Mouse (Mus musculus) gastrocnemius, postnatal 14 days (tissue): Measurements from ENCODE around the gene Prr5. TPM values are rescaled to one million over a fixed set of nuclear protein-coding genes. Genes with fewer than 3 reads are reported as not detected.

Source experiments
- DNase-seq: peaks from one replicate; pipeline ENCODE4 v3.0.0; 2021; ENCODE audit warnings: mixed read lengths
- intact Hi-C: fragments of 180-260 bp; cut with DNase I; formaldehyde crosslinking; loops from one replicate; pipeline ENCODE4 v1.15.1; 2025; ENCODE audit warnings: low total_unique reads
- total RNA-seq, 2 experiments: library from RNA; stranded (reverse); gene quantifications; 2 replicates each; pipeline ENCODE4 v1.2.3; 2021

The Prr5 gene
- total RNA-seq, 2 experiments from 2014 or later = 7.3 to 8.5 TPM

- intact Hi-C loops = no loop called here
- peak; percentile 88 for DNase-seq
Measured at GRCm38 (mm10) chr15:84653979-84654966, 15.1 kb upstream of the Prr5 start.

GRCm38 (mm10) chr15:84654975-84655374 lies 14.4 kb upstream of the Prr5 start:
- intact Hi-C loops = no loop called here
- DNase-seq = no peak

GRCm38 (mm10) chr15:84656689-84657088 lies 12.7 kb upstream of the Prr5 start:
- no peak for DNase-seq
- intact Hi-C loops = no loop called here

- no peak for DNase-seq
- intact Hi-C loops = no loop called here
Measured at GRCm38 (mm10) chr15:84657384-84658064, 11.9 kb upstream of the Prr5 start.

- peak; percentile 69 for DNase-seq
- intact Hi-C loops = no loop called here
Measured at GRCm38 (mm10) chr15:84658655-84659054, 10.8 kb upstream of the Prr5 start.

GRCm38 (mm10) chr15:84659856-84660255 lies 9.6 kb upstream of the Prr5 start:
- DNase-seq = no peak
- intact Hi-C loops = no loop called here

- intact Hi-C loops = no loop called here
- no peak for DNase-seq
Measured at GRCm38 (mm10) chr15:84661274-84661673, 8.1 kb upstream of the Prr5 start.

GRCm38 (mm10) chr15:84662952-84663684 lies 6.3 kb upstream of the Prr5 start:
- peak; percentile 79 for DNase-seq
- intact Hi-C loops = no loop called here

GRCm38 (mm10) chr15:84663685-84664060 lies 5.7 kb upstream of the Prr5 start:
- no peak for DNase-seq
- intact Hi-C loops = no loop called here

- intact Hi-C loops = loop anchor here (5.0 kb wide), 1 partner anchor 38 kb away; no protein-coding TSS in a partner anchor
Measured at GRCm38 (mm10) chr15:84664542-84665460, 4.6 kb upstream of the Prr5 start.

GRCm38 (mm10) chr15:84665662-84666061 lies 3.8 kb upstream of the Prr5 start:
- DNase-seq = no peak
- intact Hi-C loops = loop anchor here (5.0 kb wide), 1 partner anchor 37 kb away; no protein-coding TSS in a partner anchor

More at GRCm38 (mm10) chr15:84664542-84665460, 4.6 kb upstream of the Prr5 start:
- no peak for DNase-seq

- intact Hi-C loops = loop anchor here (5.0 kb wide), 1 partner anchor 36 kb away; no protein-coding TSS in a partner anchor
- no peak for DNase-seq
Measured at GRCm38 (mm10) chr15:84666065-84666464, 3.4 kb upstream of the Prr5 start.

- intact Hi-C loops = loop anchor here (5.0 kb wide), 1 partner anchor 35 kb away; no protein-coding TSS in a partner anchor
- no peak for DNase-seq
Measured at GRCm38 (mm10) chr15:84667601-84668000, 1.8 kb upstream of the Prr5 start.

GRCm38 (mm10) chr15:84669771-84670656 lies 594 bp downstream of the Prr5 start:
- intact Hi-C loops = loop anchor here (5.0 kb wide), 1 partner anchor 32 kb away; no protein-coding TSS in a partner anchor
- no peak for DNase-seq

- DNase-seq = no peak
- intact Hi-C loops = no loop called here
Measured at GRCm38 (mm10) chr15:84670657-84671055, 1.2 kb downstream of the Prr5 start.

GRCm38 (mm10) chr15:84671401-84672307 lies 2.2 kb downstream of the Prr5 start:
- intact Hi-C loops = no loop called here

GRCm38 (mm10) chr15:84672308-84672615 lies 2.8 kb downstream of the Prr5 start:
- no peak for DNase-seq
- intact Hi-C loops = no loop called here

More at GRCm38 (mm10) chr15:84671401-84672307, 2.2 kb downstream of the Prr5 start:
- peak; percentile 59 for DNase-seq
